Mouse (Mus musculus) small intestine, adult 2 months (tissue): ENCODE data around the gene Sf3b6. TPM values are rescaled to one million over a fixed set of nuclear protein-coding genes. Genes with fewer than 3 reads are reported as not detected.
"Not testable (repeated sequence)": the region's sequence is repeated elsewhere in the genome, so short reads cannot be mapped to it uniquely, and the experiment has no call there.

Experiments used
- H3K27ac ChIP-seq: fragments of 200-500 bp; 2 replicates; pipeline ENCODE4 v1.5.1; 2012; ENCODE audit warnings: low read depth, low read length, control low read depth, inconsistent platforms; ENCODE audit not compliant: insufficient read depth
- H3K27me3 ChIP-seq: fragments of 200-500 bp; 2 replicates; pipeline ENCODE4 v1.6.1; 2012; ENCODE audit warnings: mild to moderate bottlenecking, moderate library complexity, low read length, inconsistent platforms; ENCODE audit not compliant: control insufficient read depth, insufficient read depth
- H3K36me3 ChIP-seq: fragments of 200-500 bp; 2 replicates; pipeline ENCODE4 v1.6.1; 2012; ENCODE audit warnings: mild to moderate bottlenecking, low read length, control low read depth, inconsistent platforms; ENCODE audit not compliant: control insufficient read depth, insufficient read depth
- H3K4me1 ChIP-seq: fragments of 200-500 bp; 2 replicates; pipeline ENCODE4 v1.6.1; 2012; ENCODE audit warnings: low read length, inconsistent platforms, mixed read lengths; ENCODE audit not compliant: control insufficient read depth, insufficient read depth, insufficient read length
- H3K4me3 ChIP-seq: fragments of 200-500 bp; 2 replicates; pipeline ENCODE4 v1.5.1; 2012; ENCODE audit warnings: low read depth, mild to moderate bottlenecking, control low read depth, inconsistent platforms, low read length, moderate library complexity
- CTCF ChIP-seq: fragments of 200-500 bp; IDR thresholded peaks from 2 replicates; pipeline ENCODE4 v1.5.1; 2012; ENCODE audit warnings: low read depth, mild to moderate bottlenecking, control low read depth, inconsistent platforms, low read length, moderate library complexity, mixed read lengths; ENCODE audit not compliant: insufficient replicate concordance, insufficient read length; ENCODE audit errors: extremely low read depth
- POLR2A ChIP-seq: fragments of 200-500 bp; IDR thresholded peaks from 2 replicates; pipeline ENCODE4 v1.6.1; 2012; ENCODE audit warnings: low read depth, mild to moderate bottlenecking, control low read depth, inconsistent platforms, low read length, moderate library complexity
- WGBS: fragments of 180-500 bp; shearing (Covaris S2); methylation state at CpG from one replicate; pipeline ENCODE4 v1.1.7; 2018; 5-methylcytosine and 5-hydroxymethylcytosine counted together
- polyA plus RNA-seq: library from polyadenylated mRNA; depleted of rRNA; stranded (reverse); fragments of >200 nt; gene quantifications from 2 replicates; pipeline ENCODE4 v1.2.3, GENCODE M21; 2012

Sf3b6 gene
- polyA plus RNA-seq, 1 experiment, result 36.9 TPM

GRCm38 (mm10) chr12:4780245-4780644, 37.1 kb upstream of the Sf3b6 start:
- Histone ChIP-seq H3K4me1 (no peaks in the 10 kb centered on the region), H3K4me3 (no peak overlapping the region), H3K36me3 (no peaks in the 10 kb centered on the region), H3K27ac (no peak overlapping the region), H3K27me3 (no peaks in the 10 kb centered on the region)
- WGBS, result 58% methylated on average over 2 of the region's 2 CpGs
- TF ChIP-seq CTCF, result no peak
- TF ChIP-seq POLR2A, result no peak

- H3K27me3 ChIP-seq, result no peaks in the 10 kb centered on the region
- WGBS, result 85% methylated on average over 1 of the region's 1 CpGs
- H3K27ac ChIP-seq, result no peak overlapping the region
- no peaks in the 10 kb centered on the region for H3K36me3 ChIP-seq
- TF ChIP-seq CTCF, result no peak
- no peak for TF ChIP-seq POLR2A
- H3K4me1 ChIP-seq, result no peaks in the 10 kb centered on the region
- H3K4me3 ChIP-seq, result no peak overlapping the region
Measured at GRCm38 (mm10) chr12:4781270-4781669, 36.1 kb upstream of the Sf3b6 start.

GRCm38 (mm10) chr12:4781725-4782404, 35.5 kb upstream of the Sf3b6 start:
- not testable (repeated sequence) for H3K27me3 ChIP-seq, H3K4me3 ChIP-seq, H3K36me3 ChIP-seq, H3K4me1 ChIP-seq, H3K27ac ChIP-seq
- WGBS, result 86% methylated on average over 9 of the region's 9 CpGs

- no peaks in the 10 kb centered on the region for H3K4me1 ChIP-seq
- H3K27me3 ChIP-seq, result no peaks in the 10 kb centered on the region
- no peak overlapping the region for H3K4me3 ChIP-seq
- no peaks in the 10 kb centered on the region for H3K36me3 ChIP-seq
- no peak overlapping the region for H3K27ac ChIP-seq
- TF ChIP-seq POLR2A (no peak), CTCF (no peak)
- 40% methylated on average over 5 of the region's 5 CpGs for WGBS
Measured at GRCm38 (mm10) chr12:4783598-4783997, 33.7 kb upstream of the Sf3b6 start.

- TF ChIP-seq CTCF, result no peak
- TF ChIP-seq POLR2A, result no peak
Measured at GRCm38 (mm10) chr12:4784466-4784865, 32.9 kb upstream of the Sf3b6 start.

GRCm38 (mm10) chr12:4788128-4788527, 29.2 kb upstream of the Sf3b6 start:
- not testable (repeated sequence) for H3K36me3 ChIP-seq, H3K27ac ChIP-seq, H3K4me1 ChIP-seq, H3K27me3 ChIP-seq, H3K4me3 ChIP-seq
- 96% methylated on average over 25 of the region's 25 CpGs for WGBS

More at GRCm38 (mm10) chr12:4784466-4784865, 32.9 kb upstream of the Sf3b6 start:
- Histone ChIP-seq H3K27ac (no peak overlapping the region), H3K27me3 (no peaks in the 10 kb centered on the region), H3K4me3 (no peak overlapping the region), H3K4me1 (no peaks in the 10 kb centered on the region), H3K36me3 (no peaks in the 10 kb centered on the region)
- WGBS, result 55% methylated on average over 2 of the region's 2 CpGs

- WGBS, result 70% methylated on average over 1 of the region's 1 CpGs
- Histone ChIP-seq H3K4me3 (no peak overlapping the region), H3K4me1 (no peaks in the 10 kb centered on the region), H3K36me3 (no peaks in the 10 kb centered on the region), H3K27me3 (no peaks in the 10 kb centered on the region), H3K27ac (no peak overlapping the region)
- TF ChIP-seq POLR2A (no peak), CTCF (no peak)
Measured at GRCm38 (mm10) chr12:4793718-4794117, 23.6 kb upstream of the Sf3b6 start.

- not testable (repeated sequence) for H3K36me3 ChIP-seq, H3K27me3 ChIP-seq, H3K27ac ChIP-seq, H3K4me1 ChIP-seq, H3K4me3 ChIP-seq
- WGBS, result 47% methylated on average over 6 of the region's 6 CpGs
Measured at GRCm38 (mm10) chr12:4797471-4797870, 19.9 kb upstream of the Sf3b6 start.
